Mouse (Mus musculus): ENCODE measurements at regions not wholly inside any gene's neighbourhood (a gene's known extent, or its start where the extent isn't known, plus 50 kb on each side); places are given as distances from the start of the nearest gene placed in this dataset.

GRCm38 (mm10) chr9:116329147-116329546, 154.0 kb upstream of the Tgfbr2 start:
- TF ChIP-seq POLR2A (IDR thresholded peaks at IDR 0.05; ENCODE audit: borderline replicate concordance, extremely low read depth, low read depth, low read length) (no peak), CTCF (IDR thresholded peaks at IDR 0.05; ENCODE audit: insufficient read depth, low read length) (no peak)

Data from lung, adult 2 months (tissue).